Mouse (Mus musculus) liver, adult 2 months (tissue): ENCODE measurements around the gene Atp6v0b.

Experiments used
- CTCF ChIP-seq: fragments of 200-500 bp; IDR thresholded peaks from 2 replicates; pipeline ENCODE4 v1.5.1; 2011; ENCODE audit warnings: low read depth, low read length, control low read depth
- POLR2A ChIP-seq: fragments of 200-500 bp; IDR thresholded peaks from 2 replicates; pipeline ENCODE4 v1.6.1; 2011; ENCODE audit warnings: low read length, control low read depth; ENCODE audit not compliant: insufficient read depth; ENCODE audit errors: extremely low read depth

DNA sequence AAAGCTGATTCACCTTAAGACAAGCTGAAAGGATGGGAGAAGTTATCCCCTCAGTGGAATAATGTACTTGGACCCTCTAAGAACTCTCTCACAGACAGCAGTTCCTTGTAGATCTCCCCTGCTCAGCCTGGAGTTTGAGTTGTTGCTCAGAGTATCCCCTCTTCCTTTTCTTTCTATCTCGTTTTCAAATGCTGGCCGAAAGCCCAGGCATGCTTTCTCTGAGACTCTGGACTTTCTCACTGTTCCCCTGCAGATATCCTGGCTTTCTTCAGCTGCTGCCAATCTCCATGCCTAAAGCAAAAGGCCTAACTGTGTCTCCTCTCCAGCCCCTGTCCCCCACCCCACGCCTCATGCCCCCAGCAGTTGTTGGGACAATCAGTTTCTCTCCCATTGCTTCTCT is 31.1 kb upstream of the Atp6v0b start:
- TF ChIP-seq CTCF, result no peak
- no peak for TF ChIP-seq POLR2A
